Mouse (Mus musculus) brain, embryonic 14.5 days (tissue): ENCODE data around the gene Gemin2.

Experiments used
- CTCF ChIP-seq: fragments of 200-500 bp; IDR thresholded peaks from 2 replicates; pipeline ENCODE4 v1.5.1; 2012; ENCODE audit warnings: inconsistent platforms, mild to moderate bottlenecking, moderate library complexity, borderline replicate concordance; ENCODE audit not compliant: insufficient read depth, insufficient read length; ENCODE audit errors: extremely low read depth
- POLR2A ChIP-seq: fragments of 200-500 bp; IDR thresholded peaks from 2 replicates; pipeline ENCODE4 v1.6.1; 2012; ENCODE audit warnings: mild to moderate bottlenecking, inconsistent platforms, borderline replicate concordance; ENCODE audit not compliant: poor library complexity, insufficient read depth, insufficient read length, severe bottlenecking; ENCODE audit errors: extremely low read depth

GRCm38 (mm10) chr12:59012710-59013091, 492 bp upstream of the Gemin2 start:
- TF ChIP-seq POLR2A, result no peak
- no peak for TF ChIP-seq CTCF
